Mouse (Mus musculus): ENCODE data around the gene Prdx2. TPM values are rescaled to one million over a fixed set of nuclear protein-coding genes. Genes with fewer than 3 reads are reported as not detected.
A peak's percentile ranks its signal among the peaks of the same experiment; 100 is the strongest.

Prdx2 gene
- polyA plus RNA-seq, 1 experiment = 432 TPM

GRCm38 (mm10) chr8:84987903-84988302, 18.5 kb downstream of the Prdx2 start:
- H3K4me3 ChIP-seq = no peak overlapping the region
- no peaks in the 10 kb centered on the region for H3K27me3 ChIP-seq (ENCODE audit: control insufficient read depth, insufficient read depth, insufficient read length)
- no peaks in the 10 kb centered on the region for H3K36me3 ChIP-seq (ENCODE audit: control insufficient read depth, insufficient read depth)
- H3K4me2 ChIP-seq (ENCODE audit: low read depth) = no peak overlapping the region
- H3K79me2 ChIP-seq (ENCODE audit: control insufficient read depth, insufficient read depth) = no peaks in the 10 kb centered on the region
- TF ChIP-seq POLR2A (IDR thresholded peaks at IDR 0.05; ENCODE audit: insufficient read length, low read depth) (no peak), TCF12 (IDR thresholded peaks at IDR 0.05; ENCODE audit: insufficient read depth, poor library complexity, severe bottlenecking) (no peak)
- no peak overlapping the region for H3ac ChIP-seq (ENCODE audit: control insufficient read depth, insufficient read length)

DNA sequence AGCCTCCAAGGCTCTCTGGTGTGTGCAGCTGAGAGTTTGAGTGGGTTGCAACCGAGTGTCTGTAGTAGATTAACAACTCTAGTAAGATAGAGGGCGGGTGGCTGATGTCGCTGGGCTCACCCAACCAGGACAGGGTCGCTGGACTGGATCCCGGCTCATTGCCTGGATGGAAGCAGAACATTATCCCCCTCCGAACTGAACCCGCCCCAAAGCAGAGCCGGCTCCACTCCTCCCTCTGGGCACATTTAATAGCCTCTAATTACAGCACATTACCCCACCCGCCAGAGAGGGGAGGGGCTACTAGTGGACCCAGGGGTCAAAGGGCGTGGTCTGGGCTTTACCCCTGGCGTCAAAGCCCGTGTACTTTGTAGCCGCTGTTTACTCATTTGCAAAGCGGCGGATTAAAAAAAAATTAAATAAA, 19.9 kb downstream of the Prdx2 start:
- Histone ChIP-seq H3K27me3 (ENCODE audit: control insufficient read depth, insufficient read depth, insufficient read length) (no peaks in the 10 kb centered on the region), H3K4me3 (peak overlapping the region; percentile 38)

DNA sequence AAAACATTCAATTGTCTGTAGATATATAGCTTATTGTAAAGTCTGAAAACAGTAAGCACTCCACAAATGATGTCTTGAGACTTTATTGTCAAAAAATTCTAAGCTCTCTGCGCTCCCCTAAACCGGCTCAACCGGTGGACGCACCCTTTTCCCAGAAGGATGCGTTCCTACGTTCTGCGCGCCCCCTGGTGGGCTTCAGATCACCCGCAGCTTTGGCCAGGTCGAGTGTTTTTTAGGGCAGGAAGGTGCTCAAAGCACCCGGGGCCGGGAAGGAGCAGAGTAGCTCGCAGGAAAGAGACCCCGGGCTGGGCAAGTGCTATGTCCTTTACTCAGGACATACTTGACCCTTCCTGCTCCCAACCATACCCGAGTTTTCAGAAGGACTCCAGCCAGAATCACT, 20.4 kb downstream of the Prdx2 start:
- no peaks in the 10 kb centered on the region for H3K27me3 ChIP-seq (ENCODE audit: control insufficient read depth, insufficient read depth, insufficient read length)
- TF ChIP-seq TCF12 (IDR thresholded peaks at IDR 0.05; ENCODE audit: insufficient read depth, poor library complexity, severe bottlenecking) = no peak
- TF ChIP-seq POLR2A (IDR thresholded peaks at IDR 0.05; ENCODE audit: insufficient read length, low read depth) = peak; percentile 30
- peak; percentile 63 for TF ChIP-seq POLR2AphosphoS2 (IDR thresholded peaks at IDR 0.05; ENCODE audit: insufficient read length, low read depth)
- no peaks in the 10 kb centered on the region for H3K36me3 ChIP-seq (ENCODE audit: control insufficient read depth, insufficient read depth)
- no peaks in the 10 kb centered on the region for H3K79me2 ChIP-seq (ENCODE audit: control insufficient read depth, insufficient read depth)
- H3ac ChIP-seq (ENCODE audit: control insufficient read depth, insufficient read length) = peak overlapping the region; percentile 2
- H3K4me3 ChIP-seq = peak overlapping the region; percentile 38
- H3K4me2 ChIP-seq (ENCODE audit: low read depth) = peak overlapping the region; percentile 97

More for the DNA sequence above, 19.9 kb downstream of the Prdx2 start:
- Histone ChIP-seq H3K79me2 (ENCODE audit: control insufficient read depth, insufficient read depth) (no peaks in the 10 kb centered on the region), H3K36me3 (ENCODE audit: control insufficient read depth, insufficient read depth) (no peaks in the 10 kb centered on the region), H3K4me2 (ENCODE audit: low read depth) (peak overlapping the region; percentile 97), H3ac (ENCODE audit: control insufficient read depth, insufficient read length) (no peak overlapping the region)
- no peak for TF ChIP-seq TCF12 (IDR thresholded peaks at IDR 0.05; ENCODE audit: insufficient read depth, poor library complexity, severe bottlenecking)
- no peak for TF ChIP-seq POLR2A (IDR thresholded peaks at IDR 0.05; ENCODE audit: insufficient read length, low read depth)
- no peak for TF ChIP-seq MAX (IDR thresholded peaks at IDR 0.05; ENCODE audit: low read depth)
- TF ChIP-seq REST (IDR thresholded peaks at IDR 0.05; ENCODE audit: insufficient read depth, insufficient read length) = no peak
- TF ChIP-seq SRF (IDR thresholded peaks at IDR 0.05; ENCODE audit: control insufficient read depth, insufficient read length, low read depth) = no peak
- TF ChIP-seq POLR2AphosphoS2 (IDR thresholded peaks at IDR 0.05; ENCODE audit: insufficient read length, low read depth) = no peak
- TF ChIP-seq MYOG (IDR thresholded peaks at IDR 0.05; ENCODE audit: control insufficient read depth in 1 of 3, insufficient read depth in 1 of 3, insufficient read length in 2 of 3, low read depth in 2 of 3) = no peak

GRCm38 (mm10) chr8:84990349-84990748, 21.0 kb downstream of the Prdx2 start, which contains the start of gene Hook2:
Hook2 (plus strand) TSS chr8:84990603.
- no peak for TF ChIP-seq E2F4 (IDR thresholded peaks at IDR 0.05; ENCODE audit: insufficient read depth)
- peak; percentile 75 for TF ChIP-seq POLR2A (IDR thresholded peaks at IDR 0.05; ENCODE audit: insufficient read length, low read depth)
- TF ChIP-seq MAX (IDR thresholded peaks at IDR 0.05; ENCODE audit: low read depth) = no peak
- TF ChIP-seq TCF3 (IDR thresholded peaks at IDR 0.05; ENCODE audit: insufficient read length, low read depth) = no peak
- peak; percentile 95 for TF ChIP-seq USF1 (IDR thresholded peaks at IDR 0.05; ENCODE audit: low read depth)
- no peak for TF ChIP-seq MYOD1 (IDR thresholded peaks at IDR 0.05; ENCODE audit: control insufficient read depth in 1 of 3, insufficient read length in 2 of 3, low read depth in 2 of 3)
- no peak for TF ChIP-seq SRF (IDR thresholded peaks at IDR 0.05; ENCODE audit: control insufficient read depth, insufficient read length, low read depth)
- peak; percentile 26; the same call in 1 of the 2 replicates for TF ChIP-seq CEBPB (IDR thresholded peaks at IDR 0.05; ENCODE audit: insufficient read depth, poor library complexity, severe bottlenecking)
- TF ChIP-seq REST (IDR thresholded peaks at IDR 0.05; ENCODE audit: insufficient read depth, insufficient read length) = no peak
- peak; percentile 71 for TF ChIP-seq POLR2AphosphoS2 (IDR thresholded peaks at IDR 0.05; ENCODE audit: insufficient read length, low read depth)
- TF ChIP-seq MYOG (IDR thresholded peaks at IDR 0.05; ENCODE audit: control insufficient read depth in 1 of 3, insufficient read depth in 1 of 3, insufficient read length in 2 of 3, low read depth in 2 of 3) = peak in 1 of 3 experiments; percentile 18
- TF ChIP-seq TCF12 (IDR thresholded peaks at IDR 0.05; ENCODE audit: insufficient read depth, poor library complexity, severe bottlenecking) = no peak
- no peaks in the 10 kb centered on the region for H3K79me2 ChIP-seq (ENCODE audit: control insufficient read depth, insufficient read depth)
- H3K27me3 ChIP-seq (ENCODE audit: control insufficient read depth, insufficient read depth, insufficient read length) = no peaks in the 10 kb centered on the region
- no peaks in the 10 kb centered on the region for H3K36me3 ChIP-seq (ENCODE audit: control insufficient read depth, insufficient read depth)
- peak within 1 kb of the TSS; percentile 97 for H3K4me2 ChIP-seq (ENCODE audit: low read depth)
- H3ac ChIP-seq (ENCODE audit: control insufficient read depth, insufficient read length) = peak within 1 kb of the TSS; percentile 2
- H3K4me3 ChIP-seq = peak within 1 kb of the TSS; percentile 38

- no peaks in the 10 kb centered on the region for H3K79me2 ChIP-seq (ENCODE audit: control insufficient read depth, insufficient read depth)
- H3ac ChIP-seq (ENCODE audit: control insufficient read depth, insufficient read length) = no peak overlapping the region
- TF ChIP-seq MYOD1 (IDR thresholded peaks at IDR 0.05; ENCODE audit: control insufficient read depth in 1 of 3, insufficient read length in 2 of 3, low read depth in 2 of 3) = peak in 1 of 3 experiments; percentile 28
- no peak for TF ChIP-seq CEBPB (IDR thresholded peaks at IDR 0.05; ENCODE audit: insufficient read depth, poor library complexity, severe bottlenecking)
- TF ChIP-seq USF1 (IDR thresholded peaks at IDR 0.05; ENCODE audit: low read depth) = peak; percentile 57
- TF ChIP-seq SRF (IDR thresholded peaks at IDR 0.05; ENCODE audit: control insufficient read depth, insufficient read length, low read depth) = no peak
- peak overlapping the region; percentile 38 for H3K4me3 ChIP-seq
- peak overlapping the region; percentile 92 for H3K4me2 ChIP-seq (ENCODE audit: low read depth)
- H3K27me3 ChIP-seq (ENCODE audit: control insufficient read depth, insufficient read depth, insufficient read length) = no peaks in the 10 kb centered on the region
- no peaks in the 10 kb centered on the region for H3K36me3 ChIP-seq (ENCODE audit: control insufficient read depth, insufficient read depth)
Observed at GRCm38 (mm10) chr8:84990836-84991235, 21.4 kb downstream of the Prdx2 start.
